Mouse (Mus musculus) midbrain, embryonic 11.5 days (tissue): ENCODE results near the gene Cyth4. TPM values are rescaled to one million over a fixed set of nuclear protein-coding genes. Genes with fewer than 3 reads are reported as not detected.

ENCODE experiments used
- ATAC-seq: fragments of 200-750 bp; cut with Nextera tagmentation; 2 replicates; pipeline ENCODE4 v1.8.0; 2017; ENCODE audit warnings: moderate TSS enrichment, moderate library complexity; ENCODE audit not compliant: low FRiP score
- DNase-seq: peaks from one replicate; pipeline ENCODE4 v3.0.0; 2015; ENCODE audit warnings: low spot score; ENCODE audit errors: missing footprints
- H3K27ac ChIP-seq: fragments of 300-500 bp; sonication (generic); 2 replicates; pipeline ENCODE4 v1.5.1; 2014; ENCODE audit warnings: low read depth, low read length
- H3K27me3 ChIP-seq: fragments of 300-500 bp; sonication (generic); 2 replicates; pipeline ENCODE4 v1.6.1; 2014; ENCODE audit warnings: mild to moderate bottlenecking, low read length, moderate library complexity, mixed read lengths; ENCODE audit not compliant: control insufficient read depth, insufficient read depth
- H3K36me3 ChIP-seq: fragments of 300-500 bp; sonication (generic); 2 replicates; pipeline ENCODE4 v1.6.1; 2014; ENCODE audit warnings: mild to moderate bottlenecking, low read length, moderate library complexity, mixed read lengths; ENCODE audit not compliant: control insufficient read depth, insufficient read depth
- H3K4me1 ChIP-seq: fragments of 300-500 bp; sonication (generic); 2 replicates; pipeline ENCODE4 v1.6.1; 2014; ENCODE audit warnings: low read length; ENCODE audit not compliant: control insufficient read depth, insufficient read depth
- H3K4me2 ChIP-seq: fragments of 300-500 bp; sonication (generic); 2 replicates; pipeline ENCODE4 v1.6.1; 2014; ENCODE audit warnings: mild to moderate bottlenecking, moderate library complexity
- H3K4me3 ChIP-seq: fragments of 300-500 bp; sonication (generic); 2 replicates; pipeline ENCODE4 v1.5.1; 2014; ENCODE audit warnings: low read depth, low read length
- H3K9ac ChIP-seq: fragments of 300-500 bp; sonication (generic); 2 replicates; pipeline ENCODE4 v1.6.1; 2014; ENCODE audit warnings: low read length
- H3K9me3 ChIP-seq: fragments of 300-500 bp; sonication (generic); 2 replicates; pipeline ENCODE4 v1.6.1; 2016; ENCODE audit warnings: low read length; ENCODE audit not compliant: control insufficient read depth
- WGBS: fragments of 180-500 bp; shearing (Covaris S2); extraction: QIAGEN DNeasy Blood & Tissue Kit; methylation state at CpG from one replicate; pipeline ENCODE4 v1.1.7; 2014; 5-methylcytosine and 5-hydroxymethylcytosine counted together
- polyA plus RNA-seq: library from polyadenylated mRNA; unstranded; fragments of >200 nt; fragmentation: Nextera tagmentation; extraction: Ambion mirVana; gene quantifications from 2 replicates; pipeline ENCODE4 v1.2.1, GENCODE M21; 2014

Cyth4 gene
- polyA plus RNA-seq, 1 experiment from 2014 or later: 2.7 TPM

- H3K9me3 ChIP-seq: no peaks in the 10 kb centered on the region
- H3K36me3 ChIP-seq: no peaks in the 10 kb centered on the region
- H3K9ac ChIP-seq: no peak overlapping the region
- no peaks in the 10 kb centered on the region for H3K27me3 ChIP-seq
- 70% methylated on average over 13 of the region's 13 CpGs for WGBS
- ATAC-seq: no peak
- H3K4me2 ChIP-seq: no peak overlapping the region
- H3K27ac ChIP-seq: no peak overlapping the region
- peak; percentile 78 for DNase-seq
- no peaks in the 10 kb centered on the region for H3K4me1 ChIP-seq
- no peak overlapping the region for H3K4me3 ChIP-seq
These were observed 27.6 kb downstream of the Cyth4 start for GRCm38 (mm10) chr15:78624431-78624950.

- Histone ChIP-seq H3K27me3 (no peaks in the 10 kb centered on the region), H3K9me3 (no peaks in the 10 kb centered on the region), H3K4me2 (no peak overlapping the region), H3K27ac (no peak overlapping the region), H3K4me1 (no peaks in the 10 kb centered on the region), H3K36me3 (no peaks in the 10 kb centered on the region), H3K4me3 (no peak overlapping the region), H3K9ac (no peak overlapping the region)
- no peak for ATAC-seq
- WGBS: 79% methylated on average over 3 of the region's 3 CpGs
- DNase-seq: peak; percentile 23
These were observed 28.1 kb downstream of the Cyth4 start for GRCm38 (mm10) chr15:78624961-78625360.

DNA sequence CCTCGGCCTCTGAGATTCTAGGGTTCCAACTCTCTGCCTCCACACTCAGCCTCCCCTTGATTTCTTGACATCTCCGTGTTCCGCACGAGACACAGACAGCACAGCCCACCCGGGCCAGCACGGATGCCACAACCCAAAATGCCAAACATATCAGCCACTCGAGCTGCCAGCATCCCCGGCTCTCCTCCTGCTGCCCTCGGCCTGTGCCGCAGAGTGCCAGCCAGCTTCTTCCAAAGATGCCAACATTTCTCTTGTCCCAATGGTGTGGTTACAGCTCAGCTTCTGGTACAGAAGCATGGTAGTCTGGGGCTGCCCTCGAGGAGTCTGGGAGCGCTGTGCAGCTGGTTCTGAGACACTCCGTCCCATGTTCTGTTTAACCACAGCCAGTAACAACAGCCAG, 29.4 kb downstream of the Cyth4 start:
- ATAC-seq (no peak), DNase-seq (peak; percentile 28)
- 90% methylated on average over 13 of the region's 13 CpGs for WGBS
- H3K27me3 ChIP-seq: no peaks in the 10 kb centered on the region
- H3K4me1 ChIP-seq: no peaks in the 10 kb centered on the region
- H3K36me3 ChIP-seq: no peaks in the 10 kb centered on the region
- H3K4me3 ChIP-seq: no peak overlapping the region
- H3K9me3 ChIP-seq: no peaks in the 10 kb centered on the region
- no peak overlapping the region for H3K9ac ChIP-seq
- H3K27ac ChIP-seq: no peak overlapping the region
- H3K4me2 ChIP-seq: no peak overlapping the region

GRCm38 (mm10) chr15:78632387-78632786, 35.5 kb downstream of the Cyth4 start:
- Histone ChIP-seq H3K4me2 (no peak overlapping the region), H3K4me3 (no peak overlapping the region), H3K27ac (no peak overlapping the region), H3K9ac (no peak overlapping the region), H3K9me3 (no peaks in the 10 kb centered on the region), H3K4me1 (peaks cover 32% of the 10 kb centered on the region), H3K36me3 (no peaks in the 10 kb centered on the region), H3K27me3 (no peaks in the 10 kb centered on the region)
- ATAC-seq (peak; percentile 33; the same call in 1 of the 2 replicates), DNase-seq (peak; percentile 76)
- 53% methylated on average over 2 of the region's 2 CpGs for WGBS

- no peak overlapping the region for H3K4me2 ChIP-seq
- ATAC-seq: peak; percentile 44; the same call in 1 of the 2 replicates
- peak overlapping the region; percentile 72 for H3K27ac ChIP-seq
- H3K27me3 ChIP-seq: no peaks in the 10 kb centered on the region
- peak; percentile 94 for DNase-seq
- H3K4me3 ChIP-seq: no peak overlapping the region
- H3K4me1 ChIP-seq: peaks cover 32% of the 10 kb centered on the region
- 38% methylated on average over 5 of the region's 5 CpGs for WGBS
- H3K9me3 ChIP-seq: no peaks in the 10 kb centered on the region
- no peak overlapping the region for H3K9ac ChIP-seq
- H3K36me3 ChIP-seq: no peaks in the 10 kb centered on the region
These were observed 36.6 kb downstream of the Cyth4 start for GRCm38 (mm10) chr15:78633413-78633812.

GRCm38 (mm10) chr15:78634095-78634737, 37.4 kb downstream of the Cyth4 start:
- Histone ChIP-seq H3K27me3 (no peaks in the 10 kb centered on the region), H3K27ac (peak overlapping the region; percentile 72), H3K4me1 (peaks cover 32% of the 10 kb centered on the region), H3K36me3 (no peaks in the 10 kb centered on the region), H3K4me3 (no peak overlapping the region), H3K4me2 (no peak overlapping the region), H3K9me3 (no peaks in the 10 kb centered on the region), H3K9ac (no peak overlapping the region)
- WGBS: 32% methylated on average over 10 of the region's 10 CpGs
- peak; percentile 96 for DNase-seq
- peak; percentile 81 for ATAC-seq

- no peak overlapping the region for H3K27ac ChIP-seq
- DNase-seq (no peak), ATAC-seq (no peak)
- peaks cover 32% of the 10 kb centered on the region for H3K4me1 ChIP-seq
- H3K9ac ChIP-seq: no peak overlapping the region
- no peaks in the 10 kb centered on the region for H3K36me3 ChIP-seq
- no peaks in the 10 kb centered on the region for H3K9me3 ChIP-seq
- 46% methylated on average over 7 of the region's 7 CpGs for WGBS
- H3K4me3 ChIP-seq: no peak overlapping the region
- H3K27me3 ChIP-seq: no peaks in the 10 kb centered on the region
- H3K4me2 ChIP-seq: no peak overlapping the region
These were observed 38.4 kb downstream of the Cyth4 start for GRCm38 (mm10) chr15:78635231-78635630.

- Histone ChIP-seq H3K4me2 (no peak overlapping the region), H3K27me3 (no peaks in the 10 kb centered on the region), H3K4me1 (0 out of 2 replicates have a peak, but pooled peaks cover 2% of the 10 kb centered on the region), H3K4me3 (no peak overlapping the region), H3K9me3 (no peaks in the 10 kb centered on the region), H3K36me3 (no peaks in the 10 kb centered on the region), H3K27ac (no peak overlapping the region), H3K9ac (no peak overlapping the region)
- WGBS: 26% methylated on average over 6 of the region's 6 CpGs
- DNase-seq: no peak
- no peak for ATAC-seq
These were observed 46.8 kb downstream of the Cyth4 start for GRCm38 (mm10) chr15:78643633-78644032.

DNA sequence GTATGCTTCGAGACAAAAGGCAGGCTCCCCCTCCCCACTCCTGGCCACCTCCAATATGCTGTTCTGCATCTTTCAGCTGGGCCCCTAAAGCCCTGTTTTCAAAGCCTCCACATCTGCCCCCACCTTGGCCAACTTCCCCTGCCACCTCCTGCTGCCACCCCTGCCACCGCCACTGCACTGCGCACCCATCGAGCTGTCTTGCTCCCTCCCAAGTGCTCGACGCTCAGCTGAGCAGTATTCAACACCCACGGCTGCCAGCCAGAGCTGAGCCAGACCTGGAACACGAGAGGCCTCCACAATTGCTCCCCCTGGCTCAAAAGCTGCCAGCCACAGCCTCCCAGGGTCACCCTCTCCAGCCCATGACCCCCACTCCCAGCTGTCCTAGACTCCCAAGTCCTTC, 47.8 kb downstream of the Cyth4 start:
- Histone ChIP-seq H3K9me3 (no peaks in the 10 kb centered on the region), H3K9ac (no peak overlapping the region), H3K27ac (no peak overlapping the region), H3K27me3 (no peaks in the 10 kb centered on the region), H3K4me3 (no peak overlapping the region), H3K4me1 (0 out of 2 replicates have a peak, but pooled peaks cover 2% of the 10 kb centered on the region), H3K4me2 (no peak overlapping the region), H3K36me3 (no peaks in the 10 kb centered on the region)
- no peak for ATAC-seq
- WGBS: 60% methylated on average over 8 of the region's 8 CpGs
- no peak for DNase-seq
